Mouse (Mus musculus) forebrain, postnatal 0 days (tissue): ENCODE measurements at regions not wholly inside any gene's neighbourhood (a gene's known extent, or its start where the extent isn't known, plus 50 kb on each side); places are given as distances from the start of the nearest gene placed in this dataset.

Experiments used
- ATAC-seq: fragments of 200-750 bp; cut with Nextera tagmentation; 2 replicates; pipeline ENCODE4 v1.8.0; 2017; ENCODE audit warnings: mild to moderate bottlenecking, moderate library complexity
- DNase-seq: peaks from one replicate; pipeline ENCODE4 v3.0.0-alpha.2; 2015
- H3K27ac ChIP-seq: fragments of 300-500 bp; sonication (generic); 2 replicates; pipeline ENCODE4 v1.5.1; 2014; ENCODE audit warnings: low read depth, mild to moderate bottlenecking, antibody characterized with exemption, low read length, moderate library complexity, mixed read lengths
- H3K27me3 ChIP-seq: fragments of 300-500 bp; sonication (generic); 2 replicates; pipeline ENCODE4 v1.6.1; 2014; ENCODE audit warnings: mild to moderate bottlenecking, low read length, mixed read lengths; ENCODE audit not compliant: insufficient read depth
- H3K36me3 ChIP-seq: fragments of 300-500 bp; sonication (generic); 2 replicates; pipeline ENCODE4 v1.6.1; 2014; ENCODE audit warnings: mild to moderate bottlenecking, moderate library complexity; ENCODE audit not compliant: insufficient read depth
- H3K4me1 ChIP-seq: fragments of 300-500 bp; sonication (generic); 2 replicates; pipeline ENCODE4 v1.6.1; 2014; ENCODE audit warnings: antibody characterized with exemption; ENCODE audit not compliant: insufficient read depth
- H3K4me2 ChIP-seq: fragments of 300-500 bp; sonication (generic); 2 replicates; pipeline ENCODE4 v1.6.1; 2014; ENCODE audit warnings: low read depth, mild to moderate bottlenecking, moderate library complexity
- H3K4me3 ChIP-seq: fragments of 300-500 bp; sonication (generic); 2 replicates; pipeline ENCODE4 v1.5.1; 2014; ENCODE audit warnings: low read depth, low read length, mixed read lengths
- H3K9ac ChIP-seq: fragments of 300-500 bp; sonication (generic); 2 replicates; pipeline ENCODE4 v1.6.1; 2014; ENCODE audit warnings: mild to moderate bottlenecking
- H3K9me3 ChIP-seq: fragments of 300-500 bp; sonication (generic); 2 replicates; pipeline ENCODE4 v1.6.1; 2016; ENCODE audit warnings: low read length
- CTCF ChIP-seq: sonication (generic); IDR thresholded peaks from 2 replicates; pipeline ENCODE4 v1.5.1; 2016; ENCODE audit warnings: antibody characterized with exemption, control low read depth, low read depth
- WGBS: fragments of 180-500 bp; shearing (Covaris S2); extraction: QIAGEN DNeasy Blood & Tissue Kit; methylation state at CpG from one replicate; pipeline ENCODE4 v1.1.7; 2014; 5-methylcytosine and 5-hydroxymethylcytosine counted together

DNA sequence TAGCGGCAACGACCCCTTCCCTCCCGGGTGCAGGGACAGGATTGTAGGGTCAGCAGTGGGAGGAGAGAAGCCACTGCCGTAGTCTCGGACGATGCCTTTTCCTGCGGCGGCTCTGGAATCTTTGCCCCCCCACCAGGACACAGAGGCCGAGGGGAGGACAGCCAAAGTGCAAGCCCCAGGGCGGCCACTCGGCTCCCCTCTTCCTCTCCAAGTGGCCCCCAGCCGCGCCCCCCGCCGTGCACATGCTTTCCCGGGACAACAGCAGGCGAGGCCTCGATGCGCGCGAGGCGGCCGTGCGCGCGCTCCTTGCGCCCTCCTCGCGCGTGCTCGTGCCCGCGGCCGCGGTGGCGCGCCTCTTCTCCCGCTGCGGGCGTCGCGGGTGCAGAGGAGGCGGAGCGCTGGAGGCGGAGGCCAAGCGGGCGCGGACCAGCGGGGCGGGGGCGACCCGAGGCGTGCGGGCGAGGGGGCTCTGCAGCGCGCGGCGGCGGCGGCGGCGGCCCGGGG lies 83.9 kb upstream of the Arhgap32 start:
- Histone ChIP-seq H3K9me3 (no peaks in the 10 kb centered on the region), H3K4me1 (peaks cover 13% of the 10 kb centered on the region)
- peak; percentile 89 for ATAC-seq

DNA sequence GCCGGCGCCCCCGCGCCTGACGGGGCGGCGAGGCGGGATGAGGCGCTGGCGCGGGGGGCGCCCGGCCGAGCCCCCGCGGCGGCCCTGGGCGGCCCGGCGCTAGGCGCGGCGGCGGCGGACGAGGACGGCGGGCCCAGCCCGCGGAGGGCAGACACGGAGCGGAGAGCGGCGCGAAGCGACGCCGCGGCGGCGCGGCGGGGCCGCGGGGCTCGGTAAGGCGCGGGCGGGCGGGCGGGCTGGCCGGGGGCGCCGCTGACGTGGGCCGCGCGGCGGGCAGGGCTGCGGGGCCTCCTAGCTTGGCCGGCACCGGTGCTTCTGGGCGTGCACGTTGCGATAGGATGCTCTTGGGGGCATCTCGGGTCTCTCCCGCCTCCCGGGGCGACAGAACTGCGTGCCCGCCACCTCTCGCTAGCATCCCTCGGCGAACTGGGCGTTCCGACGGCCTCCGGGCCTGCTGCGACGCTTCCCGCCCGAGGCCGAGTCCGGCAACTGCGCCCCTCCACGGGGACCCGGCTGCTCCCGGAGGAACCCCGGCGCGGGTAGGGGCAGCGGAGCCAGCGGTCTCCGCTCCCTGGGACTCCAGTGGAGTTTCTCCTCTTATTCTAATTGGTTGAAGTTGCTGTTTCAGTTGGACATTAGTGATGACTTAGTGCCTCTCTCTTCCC lies 83.3 kb upstream of the Arhgap32 start:
- ATAC-seq = peak; percentile 61
- H3K4me3 ChIP-seq = peak overlapping the region; percentile 84
- H3K4me1 ChIP-seq = peaks cover 13% of the 10 kb centered on the region
- TF ChIP-seq CTCF = no peak
- peak overlapping the region; percentile 94 for H3K27ac ChIP-seq
- H3K36me3 ChIP-seq = no peaks in the 10 kb centered on the region
- under 1% methylated on average over 34 of the region's 94 CpGs for WGBS
- H3K4me2 ChIP-seq = peak overlapping the region; percentile 62
- H3K27me3 ChIP-seq = no peaks in the 10 kb centered on the region
- DNase-seq = peak; percentile 57
- H3K9ac ChIP-seq = peak overlapping the region; percentile 84
- no peaks in the 10 kb centered on the region for H3K9me3 ChIP-seq

More for the DNA sequence above, 83.9 kb upstream of the Arhgap32 start:
- Histone ChIP-seq H3K4me3 (peak overlapping the region; percentile 84), H3K27ac (peak overlapping the region; percentile 94), H3K36me3 (no peaks in the 10 kb centered on the region), H3K9ac (peak overlapping the region; percentile 84), H3K4me2 (peak overlapping the region; percentile 62), H3K27me3 (no peaks in the 10 kb centered on the region)
- 4% methylated on average over 49 of the region's 64 CpGs for WGBS
- 0 out of 2 replicates have a peak, but pooled peaks have one; percentile 8 for TF ChIP-seq CTCF
- DNase-seq = peak; percentile 96

DNA sequence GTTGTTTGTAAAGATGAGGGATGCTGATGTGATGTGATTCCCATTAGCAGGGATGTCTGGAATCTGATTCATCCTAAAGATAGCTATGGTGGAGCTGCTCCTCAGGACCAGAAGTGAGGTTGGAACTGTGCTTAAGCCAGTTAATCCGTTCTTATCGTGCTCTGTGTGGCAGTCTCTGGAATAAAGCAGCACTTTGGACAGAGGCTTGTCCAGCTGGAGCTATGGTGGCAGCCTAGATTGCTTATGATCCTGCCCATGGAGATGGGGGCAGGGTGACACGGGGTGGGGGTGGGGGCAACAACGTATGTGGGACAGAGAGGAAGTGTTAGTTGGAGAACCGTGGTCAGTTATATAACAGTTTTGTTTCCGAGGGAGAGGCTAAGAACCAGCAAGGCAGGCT lies 82.0 kb upstream of the Arhgap32 start:
- ATAC-seq (no peak), DNase-seq (no peak)
- TF ChIP-seq CTCF = no peak
- Histone ChIP-seq H3K4me1 (peaks cover 20% of the 10 kb centered on the region), H3K36me3 (no peaks in the 10 kb centered on the region), H3K4me2 (peak overlapping the region; percentile 62), H3K9me3 (no peaks in the 10 kb centered on the region), H3K27ac (no peak overlapping the region), H3K9ac (no peak overlapping the region), H3K4me3 (peak overlapping the region; percentile 84), H3K27me3 (no peaks in the 10 kb centered on the region)
- 21% methylated on average over 6 of the region's 6 CpGs for WGBS

DNA sequence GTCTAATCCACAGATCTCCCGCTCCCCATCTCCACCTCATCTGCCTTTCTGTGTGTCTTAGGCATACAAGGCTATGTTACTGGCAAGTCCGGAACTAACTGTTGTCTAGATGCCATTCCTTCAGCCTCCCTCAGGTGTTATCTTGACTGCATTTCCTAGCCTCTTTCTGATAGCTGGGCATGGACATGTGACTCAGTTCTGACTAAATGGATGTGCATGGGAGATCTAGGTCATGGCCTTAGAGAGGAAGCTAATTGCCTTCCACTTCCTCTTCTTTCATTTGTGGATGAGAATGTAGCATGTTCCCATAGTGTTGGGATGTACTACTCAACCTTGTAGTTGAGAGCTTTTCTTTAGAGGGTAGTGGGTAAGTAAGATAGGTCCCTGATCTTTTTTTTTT lies 75.9 kb upstream of the Arhgap32 start:
- 100% methylated on average over 2 of the region's 2 CpGs for whole genome bisulfite sequencing
- Histone ChIP-seq H3K27ac (no peak overlapping the region), H3K4me3 (no peak overlapping the region), H3K4me2 (no peak overlapping the region), H3K9me3 (no peaks in the 10 kb centered on the region), H3K9ac (no peak overlapping the region), H3K36me3 (no peaks in the 10 kb centered on the region), H3K27me3 (no peaks in the 10 kb centered on the region), H3K4me1 (peaks cover 12% of the 10 kb centered on the region)
- no peak for TF ChIP-seq CTCF
- DNase-seq (no peak), ATAC-seq (no peak)

DNA sequence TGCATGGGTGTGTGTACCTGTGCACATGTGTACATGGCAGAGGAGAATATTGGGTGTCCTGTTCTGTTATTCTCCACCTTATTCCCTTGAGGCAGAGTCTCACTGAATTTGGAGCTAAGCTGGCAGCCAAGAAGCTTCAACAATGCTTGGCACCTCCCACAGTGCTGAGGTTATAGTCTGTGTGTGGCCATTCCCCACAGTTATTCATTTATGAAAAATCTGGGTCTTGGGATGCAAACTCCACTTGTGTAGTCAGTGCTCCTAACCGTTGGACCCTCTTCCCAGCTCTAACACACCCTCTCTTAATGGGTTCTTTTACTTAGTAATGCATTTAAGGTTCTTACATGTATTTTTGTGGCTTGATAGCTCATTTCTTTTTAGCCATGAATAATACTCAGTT lies 72.6 kb upstream of the Arhgap32 start:
- ATAC-seq (no peak), DNase-seq (no peak)
- Histone ChIP-seq H3K4me1 (peaks cover 6% of the 10 kb centered on the region), H3K9me3 (no peaks in the 10 kb centered on the region), H3K27me3 (no peaks in the 10 kb centered on the region), H3K36me3 (no peaks in the 10 kb centered on the region), H3K4me2 (no peak overlapping the region), H3K4me3 (no peak overlapping the region), H3K27ac (no peak overlapping the region), H3K9ac (no peak overlapping the region)
- no peak for TF ChIP-seq CTCF
- whole genome bisulfite sequencing = 75% methylated on average over 1 of the region's 1 CpGs

DNA sequence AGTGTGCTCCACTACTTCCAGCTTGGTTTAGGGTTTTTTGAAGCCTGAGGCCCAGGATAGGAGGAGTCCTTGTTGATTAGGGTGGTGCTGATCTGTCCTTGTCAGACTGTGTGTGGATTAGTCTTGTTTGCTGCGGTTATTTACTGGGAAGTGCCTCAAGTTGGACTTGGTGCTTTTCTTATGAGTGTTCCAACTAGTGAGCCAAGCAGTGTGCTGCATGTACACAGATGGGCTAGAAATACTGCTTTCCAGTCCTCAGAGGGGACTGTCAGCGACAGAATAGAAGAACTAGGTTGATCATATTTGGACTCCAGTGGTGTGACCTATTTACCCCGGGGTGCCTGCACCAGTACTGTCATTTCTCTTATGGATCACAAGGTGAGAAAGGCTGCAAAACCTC lies 69.1 kb upstream of the Arhgap32 start:
- H3K4me1 ChIP-seq = no peaks in the 10 kb centered on the region
- WGBS = 86% methylated on average over 3 of the region's 3 CpGs
- H3K36me3 ChIP-seq = no peaks in the 10 kb centered on the region
- H3K27me3 ChIP-seq = no peaks in the 10 kb centered on the region
- no peak overlapping the region for H3K27ac ChIP-seq
- no peak for DNase-seq
- H3K9me3 ChIP-seq = no peaks in the 10 kb centered on the region
- TF ChIP-seq CTCF = no peak
- no peak overlapping the region for H3K4me2 ChIP-seq
- no peak overlapping the region for H3K4me3 ChIP-seq
- no peak for ATAC-seq
- H3K9ac ChIP-seq = no peak overlapping the region

DNA sequence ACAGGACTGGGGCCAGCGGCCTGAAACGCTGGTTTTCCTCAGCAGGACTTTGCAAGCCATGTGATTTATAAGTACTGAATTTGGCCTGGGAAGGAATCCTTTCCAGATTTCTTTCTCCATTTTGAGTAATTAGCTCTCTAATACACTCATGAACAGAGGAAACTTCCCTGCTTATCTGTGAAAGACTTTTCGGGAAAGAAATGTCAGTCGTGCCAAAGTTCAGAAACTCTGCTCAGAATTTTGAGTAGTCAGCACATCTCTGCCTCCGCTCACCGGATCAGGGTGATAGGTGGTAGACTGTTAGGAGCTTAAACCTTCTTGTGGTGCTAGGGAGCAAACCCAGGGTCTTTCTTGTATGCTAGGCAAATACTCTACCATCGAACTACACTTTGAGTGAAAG lies 67.0 kb upstream of the Arhgap32 start:
- H3K27ac ChIP-seq = no peak overlapping the region
- no peaks in the 10 kb centered on the region for H3K36me3 ChIP-seq
- no peaks in the 10 kb centered on the region for H3K9me3 ChIP-seq
- H3K4me1 ChIP-seq = no peaks in the 10 kb centered on the region
- WGBS = 73% methylated on average over 7 of the region's 7 CpGs
- no peak overlapping the region for H3K4me2 ChIP-seq
- TF ChIP-seq CTCF = no peak
- DNase-seq (no peak), ATAC-seq (no peak)
- H3K9ac ChIP-seq = no peak overlapping the region
- no peak overlapping the region for H3K4me3 ChIP-seq
- no peaks in the 10 kb centered on the region for H3K27me3 ChIP-seq
